Mouse (Mus musculus) hindbrain, postnatal 0 days (tissue): ENCODE measurements around the gene Kcnq2. TPM values are rescaled to one million over a fixed set of nuclear protein-coding genes. Genes with fewer than 3 reads are reported as not detected.

Experiments
- ATAC-seq: fragments of 200-750 bp; cut with Nextera tagmentation; 2 replicates; pipeline ENCODE4 v1.8.0; 2017; ENCODE audit warnings: mild to moderate bottlenecking, moderate TSS enrichment, moderate library complexity
- DNase-seq: peaks from one replicate; pipeline ENCODE4 v3.0.0-alpha.2; 2015; ENCODE audit warnings: low spot score
- H3K27ac ChIP-seq: fragments of 300-500 bp; sonication (generic); 2 replicates; pipeline ENCODE4 v1.5.1; 2014; ENCODE audit warnings: mild to moderate bottlenecking
- H3K27me3 ChIP-seq: fragments of 300-500 bp; sonication (generic); 2 replicates; pipeline ENCODE4 v1.6.1; 2014; ENCODE audit warnings: low read length, mixed read lengths; ENCODE audit not compliant: insufficient read depth
- H3K36me3 ChIP-seq: fragments of 300-500 bp; sonication (generic); 2 replicates; pipeline ENCODE4 v1.6.1; 2014; ENCODE audit warnings: low read length, mixed read lengths; ENCODE audit not compliant: insufficient read depth
- H3K4me1 ChIP-seq: fragments of 300-500 bp; sonication (generic); 2 replicates; pipeline ENCODE4 v1.6.1; 2014; ENCODE audit warnings: antibody characterized with exemption, low read length, mixed read lengths; ENCODE audit not compliant: insufficient read depth
- H3K4me2 ChIP-seq: fragments of 300-500 bp; sonication (generic); 2 replicates; pipeline ENCODE4 v1.6.1; 2014; ENCODE audit warnings: low read depth, mild to moderate bottlenecking, low read length, moderate library complexity, mixed read lengths
- H3K4me3 ChIP-seq: fragments of 300-500 bp; sonication (generic); 2 replicates; pipeline ENCODE4 v1.5.1; 2014; ENCODE audit warnings: low read length
- H3K9ac ChIP-seq: fragments of 300-500 bp; sonication (generic); replicated peaks from 2 replicates; pipeline ENCODE4 v1.6.1; 2014; ENCODE audit warnings: mild to moderate bottlenecking, low read length, moderate library complexity, mixed read lengths
- H3K9me3 ChIP-seq: fragments of 300-500 bp; sonication (generic); 2 replicates; pipeline ENCODE4 v1.6.1; 2016; ENCODE audit warnings: low read length, mixed read lengths
- CTCF ChIP-seq: IDR thresholded peaks from 2 replicates; pipeline ENCODE4 v1.5.1; 2016; ENCODE audit warnings: antibody characterized with exemption, control low read depth, low read depth
- WGBS: fragments of 180-500 bp; shearing (Covaris S2); extraction: QIAGEN DNeasy Blood & Tissue Kit; methylation state at CpG from one replicate; pipeline ENCODE4 v1.1.7; 2014; 5-methylcytosine and 5-hydroxymethylcytosine counted together
- polyA plus RNA-seq: library from polyadenylated mRNA; unstranded; fragments of >200 nt; fragmentation: Nextera tagmentation; extraction: Ambion mirVana; gene quantifications from 2 replicates; pipeline ENCODE4 v1.2.1, GENCODE M21; 2015
- total RNA-seq: library from RNA; depleted of rRNA; stranded (reverse); fragments of >200 nt; gene quantifications from 2 replicates; pipeline ENCODE4 v1.2.3, GENCODE M21; 2014

Kcnq2 gene
- total and polyA plus RNA-seq, 2 experiments from 2014 or later, result 34.6 to 142 TPM

DNA sequence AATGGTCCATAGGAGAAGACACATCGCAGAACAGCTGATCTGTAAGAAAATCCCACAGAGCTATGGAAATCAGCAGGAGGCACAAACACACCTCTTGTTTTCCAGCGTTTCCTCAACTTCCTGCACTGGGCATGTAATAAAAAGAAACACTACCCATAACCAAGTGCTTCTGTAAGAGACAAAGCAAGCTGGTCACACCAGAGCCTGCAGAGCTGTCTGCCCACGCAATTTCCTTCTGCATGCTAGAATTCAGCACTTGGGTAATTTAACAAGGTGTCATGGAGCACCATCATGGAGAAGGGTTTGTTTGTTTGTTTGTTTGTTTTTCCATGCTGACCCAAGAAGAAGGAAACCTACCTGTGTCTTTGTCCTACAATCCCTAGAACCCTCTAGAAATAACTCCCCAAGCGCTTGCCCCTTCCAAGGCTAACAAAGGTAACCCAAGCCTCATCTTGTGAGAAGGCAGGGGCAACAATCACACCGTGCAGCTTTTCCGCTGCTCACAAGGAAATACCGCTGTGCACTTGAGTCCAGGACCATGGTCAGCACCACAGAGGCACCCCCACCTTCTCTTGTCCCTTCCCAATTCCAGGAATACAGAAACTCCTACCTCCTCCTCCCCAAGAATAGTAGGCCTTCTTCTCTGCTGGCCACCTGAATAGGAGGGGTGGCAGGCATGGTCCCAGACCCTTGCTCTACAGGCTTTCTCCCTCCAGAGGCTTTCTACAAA is 9.2 kb downstream of the Kcnq2 start:
- no peak overlapping the region for H3K9ac ChIP-seq
- no peaks in the 10 kb centered on the region for H3K9me3 ChIP-seq
- no peak overlapping the region for H3K27ac ChIP-seq
- no peaks in the 10 kb centered on the region for H3K36me3 ChIP-seq
- no peaks in the 10 kb centered on the region for H3K27me3 ChIP-seq
- WGBS, result 60% methylated on average over 7 of the region's 7 CpGs
- ATAC-seq (no peak), DNase-seq (no peak)
- H3K4me3 ChIP-seq, result no peak overlapping the region
- TF ChIP-seq CTCF, result no peak
- H3K4me1 ChIP-seq, result peaks cover 17% of the 10 kb centered on the region
- H3K4me2 ChIP-seq, result no peak overlapping the region

- H3K4me3 ChIP-seq, result no peak overlapping the region
- no peak for TF ChIP-seq CTCF
- H3K9me3 ChIP-seq, result no peaks in the 10 kb centered on the region
- no peaks in the 10 kb centered on the region for H3K36me3 ChIP-seq
- H3K4me2 ChIP-seq, result no peak overlapping the region
- no peak overlapping the region for H3K9ac ChIP-seq
- ATAC-seq, result no peak
- H3K27me3 ChIP-seq, result no peaks in the 10 kb centered on the region
- DNase-seq, result no peak
- H3K27ac ChIP-seq, result no peak overlapping the region
- H3K4me1 ChIP-seq, result peaks cover 19% of the 10 kb centered on the region
These were observed 12.5 kb downstream of the Kcnq2 start for GRCm38 (mm10) chr2:181122642-181123041.

- no peak for TF ChIP-seq CTCF
- Histone ChIP-seq H3K36me3 (no peaks in the 10 kb centered on the region), H3K27ac (peak overlapping the region; percentile 45; the same call in 1 of the 2 replicates), H3K9me3 (no peaks in the 10 kb centered on the region), H3K9ac (no peak overlapping the region), H3K4me1 (peaks cover 19% of the 10 kb centered on the region), H3K27me3 (no peaks in the 10 kb centered on the region), H3K4me2 (no peak overlapping the region), H3K4me3 (no peak overlapping the region)
- DNase-seq (peak; percentile 61), ATAC-seq (peak; percentile 46; the same call in 1 of the 2 replicates)
- 53% methylated on average over 4 of the region's 4 CpGs for WGBS
These were observed 14.1 kb downstream of the Kcnq2 start for GRCm38 (mm10) chr2:181120922-181121449.

GRCm38 (mm10) chr2:181119952-181120351 is 15.1 kb downstream of the Kcnq2 start:
- Histone ChIP-seq H3K27ac (peak overlapping the region; percentile 45; the same call in 1 of the 2 replicates), H3K4me2 (no peak overlapping the region), H3K4me3 (no peak overlapping the region), H3K27me3 (no peaks in the 10 kb centered on the region), H3K9ac (no peak overlapping the region), H3K4me1 (peaks cover 19% of the 10 kb centered on the region), H3K36me3 (no peaks in the 10 kb centered on the region), H3K9me3 (no peaks in the 10 kb centered on the region)
- no peak for TF ChIP-seq CTCF
- 25% methylated on average over 10 of the region's 10 CpGs for WGBS
- ATAC-seq, result no peak
- no peak for DNase-seq

GRCm38 (mm10) chr2:181116436-181116835 is 18.7 kb downstream of the Kcnq2 start:
- H3K27me3 ChIP-seq, result no peaks in the 10 kb centered on the region
- DNase-seq, result peak; percentile 43
- peaks cover 22% of the 10 kb centered on the region for H3K4me1 ChIP-seq
- no peak overlapping the region for H3K9ac ChIP-seq
- no peak overlapping the region for H3K4me2 ChIP-seq
- no peaks in the 10 kb centered on the region; the same call in 1 of the 2 replicates for H3K36me3 ChIP-seq
- no peak for ATAC-seq
- H3K4me3 ChIP-seq, result no peak overlapping the region
- no peak for TF ChIP-seq CTCF
- H3K27ac ChIP-seq, result 0 out of 2 replicates have a peak overlapping the region, but pooled peaks have one; percentile 22
- WGBS, result 76% methylated on average over 5 of the region's 5 CpGs
- H3K9me3 ChIP-seq, result no peaks in the 10 kb centered on the region

GRCm38 (mm10) chr2:181115367-181115766 is 19.7 kb downstream of the Kcnq2 start:
- WGBS, result 71% methylated on average over 3 of the region's 3 CpGs
- H3K9me3 ChIP-seq, result no peaks in the 10 kb centered on the region
- no peak overlapping the region for H3K4me3 ChIP-seq
- no peaks in the 10 kb centered on the region for H3K27me3 ChIP-seq
- ATAC-seq (no peak), DNase-seq (no peak)
- H3K9ac ChIP-seq, result no peak overlapping the region
- no peak overlapping the region for H3K27ac ChIP-seq
- peaks cover 15% of the 10 kb centered on the region for H3K4me1 ChIP-seq
- TF ChIP-seq CTCF, result no peak
- no peaks in the 10 kb centered on the region; the same call in 1 of the 2 replicates for H3K36me3 ChIP-seq
- H3K4me2 ChIP-seq, result no peak overlapping the region
